Mouse (Mus musculus) stomach, adult 2 months (tissue): ENCODE results near the gene Ccdc65. TPM values are rescaled to one million over a fixed set of nuclear protein-coding genes. Genes with fewer than 3 reads are reported as not detected.

Experiments
- polyA plus RNA-seq: library from polyadenylated mRNA; depleted of rRNA; stranded (reverse); fragments of >200 nt; gene quantifications from 2 replicates; pipeline ENCODE4 v1.2.3, GENCODE M21; 2012; rRNA removed

The Ccdc65 gene
- polyA plus RNA-seq: 0.43 and 0.45 TPM in 2 replicates

DNA sequence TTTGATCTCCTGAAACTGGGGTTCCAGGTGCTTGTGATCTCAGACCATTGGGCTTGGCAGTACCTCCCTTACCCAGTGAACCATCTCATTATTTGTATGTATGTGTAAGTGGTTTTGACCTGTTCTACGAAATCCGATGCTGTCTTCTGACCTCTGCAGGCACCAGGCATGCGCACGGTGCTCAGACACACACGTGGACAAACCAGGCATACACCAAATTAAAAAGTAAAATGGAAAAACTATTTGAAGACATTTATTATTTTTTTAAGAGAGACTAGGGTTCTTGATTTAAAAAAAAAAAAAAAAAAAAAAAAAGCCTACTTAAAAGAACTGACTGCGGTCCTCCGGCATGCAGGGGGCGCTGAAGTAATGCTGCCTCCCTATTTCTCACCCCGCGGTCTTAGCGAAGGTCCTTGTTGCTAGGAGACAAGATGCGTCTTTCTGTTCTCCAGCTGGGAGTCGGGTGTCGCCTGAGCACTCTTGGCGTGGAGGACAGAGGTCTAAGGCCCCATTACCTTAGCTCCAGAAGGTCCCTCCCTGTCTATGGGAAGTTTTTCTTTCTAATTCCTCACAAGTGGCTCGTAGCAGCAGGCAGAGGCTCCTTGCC, at the start of gene Ccdc65:
Gene Ccdc65 (plus strand): TSS at position 442 of the 607 bp plus-strand sequence.

GRCm38 (mm10) chr15:98662567-98663545, 45.2 kb upstream of the Ccdc65 start, which contains the start of gene Ddx23:
TSS of gene Ddx23 (minus strand) at chr15:98662894.

GRCm38 (mm10) chr15:98676940-98677728, 30.9 kb upstream of the Ccdc65 start, which contains the start of gene Rnd1:
TSS of gene Rnd1 (minus strand) at chr15:98677461.

DNA sequence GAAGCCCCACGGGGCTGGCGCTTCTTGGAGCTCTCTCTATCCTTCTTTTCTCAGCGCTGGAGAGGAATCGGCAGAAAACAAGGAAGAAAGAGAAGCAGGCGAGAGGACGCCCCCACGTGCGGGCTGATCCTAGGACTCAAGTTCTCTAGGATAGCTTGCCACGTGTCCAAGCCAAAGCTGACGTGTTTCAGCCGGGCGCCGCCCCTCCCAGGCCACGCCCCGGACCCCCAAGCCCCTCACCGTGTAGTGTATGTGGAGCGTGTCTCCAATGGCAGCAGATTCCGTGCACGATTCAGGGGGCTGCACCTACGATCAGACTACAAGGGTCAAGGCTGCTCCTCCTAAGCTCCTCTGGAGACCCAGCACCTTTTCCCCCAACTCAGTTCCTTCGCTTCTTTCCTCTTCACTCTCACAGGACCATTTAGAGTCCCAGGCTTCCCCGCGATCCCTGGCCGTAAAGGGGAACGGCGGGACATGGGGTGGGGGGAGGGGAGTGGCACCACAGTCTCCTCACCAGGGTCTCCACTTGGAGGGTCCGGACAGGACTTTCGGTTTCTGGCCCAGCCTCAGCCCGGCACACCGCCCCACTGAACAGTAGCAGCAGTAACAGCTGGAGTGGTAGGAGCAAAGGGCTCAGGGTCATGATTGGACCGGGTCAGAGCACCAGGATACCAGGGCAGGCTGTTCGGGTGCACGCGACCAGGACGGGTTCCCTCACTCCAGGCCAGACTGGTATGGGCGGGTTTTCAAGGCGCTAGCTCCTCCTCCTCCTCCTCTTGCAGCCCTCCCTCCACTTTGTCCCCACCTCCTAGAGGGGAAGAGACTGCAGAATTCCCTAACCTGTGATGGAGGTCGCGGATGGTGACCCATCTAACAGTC, 19.7 kb downstream of the Ccdc65 start, which contains the start of gene Fkbp11:
Gene Fkbp11 (minus strand): TSS at position 756 of the 879 bp plus-strand sequence.

GRCm38 (mm10) chr15:98762670-98763529, 54.9 kb downstream of the Ccdc65 start, which contains the start of gene Arf3:
TSS of gene Arf3 (minus strand) at chr15:98763214.

Other genes starting within 250 kb of the Ccdc65 start
- gene OR5BS1P, start 238.3 kb upstream of the Ccdc65 start, polyA plus RNA-seq: not detected in 2 replicates
- gene Lalba, start 225.5 kb upstream of the Ccdc65 start, polyA plus RNA-seq: not detected in 2 replicates
- not detected in 2 replicates for gene Olfr279, start 215.8 kb upstream of the Ccdc65 start, polyA plus RNA-seq
- gene Kansl2, start 173.9 kb upstream of the Ccdc65 start, polyA plus RNA-seq: 9.7 and 11.1 TPM in 2 replicates
- gene Ccnt1, start 137.3 kb upstream of the Ccdc65 start, polyA plus RNA-seq: 0.94 and 2.3 TPM in 2 replicates
- gene 4930415O20Rik, start 137.2 kb upstream of the Ccdc65 start, polyA plus RNA-seq: 0.85 and 2.0 TPM in 2 replicates
- gene Adcy6, start 98.1 kb upstream of the Ccdc65 start, polyA plus RNA-seq: 45.7 and 64.2 TPM in 2 replicates
- gene Cacnb3, start 77.4 kb upstream of the Ccdc65 start, polyA plus RNA-seq: 38.3 and 44.2 TPM in 2 replicates
- 11.8 and 12.9 TPM in 2 replicates for gene Ddx23, start 45.3 kb upstream of the Ccdc65 start, polyA plus RNA-seq
- 0.57 and 0.62 TPM in 2 replicates for gene Rnd1, start 30.7 kb upstream of the Ccdc65 start, polyA plus RNA-seq
- 18.3 and 25.4 TPM in 2 replicates for gene Fkbp11, start 20.0 kb downstream of the Ccdc65 start, polyA plus RNA-seq
- gene Arf3, start 55.0 kb downstream of the Ccdc65 start, polyA plus RNA-seq: 36.3 and 39.5 TPM in 2 replicates
- gene Wnt10b, start 69.9 kb downstream of the Ccdc65 start, polyA plus RNA-seq: 0.16 and 0.58 TPM in 2 replicates
- not detected in 2 replicates for gene Wnt1, start 81.7 kb downstream of the Ccdc65 start, polyA plus RNA-seq
- gene Ddn, start 101.3 kb downstream of the Ccdc65 start, polyA plus RNA-seq: 0.02 TPM in 2 replicates
- gene Prkag1, start 123.3 kb downstream of the Ccdc65 start, polyA plus RNA-seq: 27.3 and 30.3 TPM in 2 replicates
- 8.0 and 11.3 TPM in 2 replicates for gene Kmt2d, start 163.0 kb downstream of the Ccdc65 start, polyA plus RNA-seq
- gene Rhebl1, start 186.3 kb downstream of the Ccdc65 start, polyA plus RNA-seq: 0.75 and 0.82 TPM in 2 replicates
- gene Dhh, start 190.3 kb downstream of the Ccdc65 start, polyA plus RNA-seq: 0.37 and 0.70 TPM in 2 replicates
- gene Lmbr1l, start 210.0 kb downstream of the Ccdc65 start, polyA plus RNA-seq: 20.0 and 33.4 TPM in 2 replicates
- 349 and 354 TPM in 2 replicates for gene Tuba1b, start 226.4 kb downstream of the Ccdc65 start, polyA plus RNA-seq
- 30.3 and 59.8 TPM in 2 replicates for gene Gm49450, start 245.3 kb downstream of the Ccdc65 start, polyA plus RNA-seq
- gene Tuba1a, start 245.5 kb downstream of the Ccdc65 start, polyA plus RNA-seq: 130 and 134 TPM in 2 replicates